Mouse (Mus musculus) erythroid progenitor cell, adult 5-6 weeks (primary cell): Measurements from ENCODE around the gene Pmel. TPM values are rescaled to one million over a fixed set of nuclear protein-coding genes. Genes with fewer than 3 reads are reported as not detected.
"Not testable (repeated sequence)": the region's sequence is repeated elsewhere in the genome, so short reads cannot be mapped to it uniquely, and the experiment has no call there.

Experiments
- ATAC-seq: replicated peaks from 2 replicates; pipeline ENCODE4 v1.8.0; 2016; ENCODE audit warnings: moderate number of reproducible peaks, mild to moderate bottlenecking, moderate TSS enrichment, inconsistent platforms; ENCODE audit not compliant: poor library complexity, low FRiP score, severe bottlenecking
- total RNA-seq, 2 experiments: library from RNA; stranded (forward) in 1 of 2; stranded (reverse) in 1 of 2; fragments of 150-400 nt in 1 of 2; fragments of 186-747, 209-891 nt in 1 of 2; gene quantifications; 2 replicates each; pipeline versions ENCODE4 v1.2.3 to v1.2.4; 2015 to 2017; ENCODE audit warnings: low replicate concordance in 2 of 2

The Pmel gene
- total RNA-seq, 2 experiments from 2014 or later, result not detected

DNA sequence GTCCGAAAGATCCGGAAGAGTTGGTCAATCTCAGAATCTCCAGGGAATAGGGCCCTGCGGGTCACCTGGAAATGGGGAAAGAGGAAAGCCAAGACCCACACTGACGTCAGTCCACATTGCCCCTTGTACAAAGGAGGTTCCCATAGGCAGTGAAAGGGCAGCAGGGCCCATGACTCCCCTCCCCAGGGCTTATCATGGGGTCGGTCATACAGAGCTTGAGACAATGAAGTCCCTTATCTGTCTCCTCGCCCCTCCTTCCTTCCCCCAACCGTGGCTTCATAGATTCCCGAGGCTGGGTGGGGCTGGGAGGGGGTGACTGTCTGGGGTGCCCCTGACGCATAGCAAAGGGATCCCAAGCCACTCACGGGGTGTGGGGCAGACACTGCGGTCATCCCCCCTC, 4.4 kb upstream of the Pmel start:
- ATAC-seq, result no peak

DNA sequence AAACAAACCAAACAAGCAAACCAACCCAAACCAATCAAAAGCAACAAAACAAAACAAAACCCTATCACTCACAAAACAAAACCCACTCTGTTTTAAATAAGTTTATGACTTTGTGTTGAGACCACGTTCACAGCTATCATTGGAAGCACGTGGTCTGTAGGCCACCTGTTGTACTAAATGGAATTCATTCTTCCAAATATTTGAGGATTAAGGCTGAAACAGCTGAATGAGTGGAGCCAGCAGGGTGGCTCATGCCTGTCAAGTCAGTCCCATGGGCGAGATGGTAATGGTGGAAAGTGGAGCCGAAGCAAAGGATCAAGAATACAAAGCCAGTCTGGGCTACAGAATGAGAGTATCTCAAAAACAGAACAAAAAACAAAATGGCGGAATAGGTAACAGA, 3.3 kb upstream of the Pmel start:
- no peak for ATAC-seq

- ATAC-seq, result no peak
Measured at GRCm38 (mm10) chr10:128702328-128703007, 1.5 kb upstream of the Pmel start.

DNA sequence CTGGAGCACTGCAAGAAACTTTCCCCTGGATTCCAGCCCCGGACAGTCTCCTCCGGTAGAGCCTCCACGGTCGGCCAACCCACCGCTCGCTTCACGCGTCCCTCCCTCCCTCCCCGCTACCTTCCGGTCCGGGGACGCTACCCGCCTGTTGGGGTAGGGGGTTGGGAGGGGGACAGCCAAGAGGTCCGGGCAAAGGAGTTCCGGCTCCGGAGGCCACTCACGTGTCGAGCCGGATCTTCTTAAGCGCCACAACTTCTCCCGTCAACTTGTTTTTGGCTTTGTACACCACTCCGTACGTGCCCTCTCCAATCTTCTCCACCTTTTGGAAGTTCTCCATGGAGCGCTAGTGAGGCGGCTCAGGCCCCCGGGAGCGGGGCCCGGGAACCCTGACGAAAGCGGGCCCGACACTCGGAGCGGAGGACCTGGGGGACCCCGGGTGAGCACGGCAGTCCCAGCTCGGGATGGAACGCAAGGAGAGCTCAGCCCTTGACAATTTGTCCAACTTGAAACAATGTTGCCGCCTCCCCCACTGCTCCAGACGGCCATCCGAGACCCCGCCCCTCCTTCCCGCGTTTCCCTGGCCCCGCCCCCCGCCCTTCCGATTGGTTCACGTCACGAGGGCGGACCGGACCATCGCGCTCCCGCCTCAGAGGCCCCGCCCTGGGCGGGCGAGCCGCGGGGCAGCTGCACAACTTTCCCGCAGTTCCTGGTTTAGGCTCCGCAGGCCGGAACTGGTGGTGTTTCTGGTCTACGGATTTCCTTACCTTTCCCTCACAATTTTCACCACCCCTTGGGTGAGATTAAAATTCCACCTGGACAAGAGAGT, 709 bp downstream of the Pmel start, which contains the start of gene Cdk2:
Cdk2 (minus strand) TSS at position 541 of the 826 bp plus-strand sequence.
- ATAC-seq, result peak; percentile 95

DNA sequence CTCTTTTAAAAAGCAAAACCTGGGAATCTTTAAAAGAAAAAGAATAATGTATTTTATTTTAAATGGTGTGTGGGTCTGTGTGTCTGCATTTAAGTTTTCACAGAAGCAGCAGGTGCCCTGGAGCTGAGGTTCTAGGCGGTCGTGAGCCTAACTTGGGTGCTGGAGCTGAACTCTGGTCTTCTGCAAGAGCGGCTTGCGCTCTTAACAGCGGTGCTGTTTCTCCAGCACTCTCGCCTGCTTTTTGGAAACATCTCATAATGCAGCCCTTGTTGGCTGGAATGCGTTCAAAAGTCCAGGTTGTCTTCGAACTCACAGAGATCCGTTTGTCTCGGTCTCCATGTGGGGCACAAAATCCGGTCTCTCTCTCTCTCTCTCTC, 1.3 kb downstream of the Pmel start:
- ATAC-seq, result peak; percentile 27

DNA sequence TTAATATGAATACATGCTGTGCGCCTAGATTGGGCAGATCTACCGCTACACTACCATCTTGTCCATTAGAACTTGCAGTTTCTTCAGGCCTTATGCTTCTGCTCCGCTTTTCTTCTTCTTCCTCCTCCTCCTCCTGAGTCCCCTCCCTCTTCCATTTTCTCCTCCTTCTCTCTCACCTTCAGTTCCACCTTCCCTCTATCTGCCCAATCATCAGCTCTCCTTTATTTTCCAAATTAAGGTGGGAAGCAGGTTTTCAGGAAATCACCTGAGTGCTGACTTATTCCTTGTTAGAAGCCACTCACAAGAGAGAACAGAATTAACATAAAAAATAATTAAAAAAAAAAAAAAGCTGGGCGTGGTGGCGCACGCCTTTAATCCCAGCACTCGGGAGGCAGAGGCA, 7.3 kb downstream of the Pmel start:
- ATAC-seq, result not testable (repeated sequence)

DNA sequence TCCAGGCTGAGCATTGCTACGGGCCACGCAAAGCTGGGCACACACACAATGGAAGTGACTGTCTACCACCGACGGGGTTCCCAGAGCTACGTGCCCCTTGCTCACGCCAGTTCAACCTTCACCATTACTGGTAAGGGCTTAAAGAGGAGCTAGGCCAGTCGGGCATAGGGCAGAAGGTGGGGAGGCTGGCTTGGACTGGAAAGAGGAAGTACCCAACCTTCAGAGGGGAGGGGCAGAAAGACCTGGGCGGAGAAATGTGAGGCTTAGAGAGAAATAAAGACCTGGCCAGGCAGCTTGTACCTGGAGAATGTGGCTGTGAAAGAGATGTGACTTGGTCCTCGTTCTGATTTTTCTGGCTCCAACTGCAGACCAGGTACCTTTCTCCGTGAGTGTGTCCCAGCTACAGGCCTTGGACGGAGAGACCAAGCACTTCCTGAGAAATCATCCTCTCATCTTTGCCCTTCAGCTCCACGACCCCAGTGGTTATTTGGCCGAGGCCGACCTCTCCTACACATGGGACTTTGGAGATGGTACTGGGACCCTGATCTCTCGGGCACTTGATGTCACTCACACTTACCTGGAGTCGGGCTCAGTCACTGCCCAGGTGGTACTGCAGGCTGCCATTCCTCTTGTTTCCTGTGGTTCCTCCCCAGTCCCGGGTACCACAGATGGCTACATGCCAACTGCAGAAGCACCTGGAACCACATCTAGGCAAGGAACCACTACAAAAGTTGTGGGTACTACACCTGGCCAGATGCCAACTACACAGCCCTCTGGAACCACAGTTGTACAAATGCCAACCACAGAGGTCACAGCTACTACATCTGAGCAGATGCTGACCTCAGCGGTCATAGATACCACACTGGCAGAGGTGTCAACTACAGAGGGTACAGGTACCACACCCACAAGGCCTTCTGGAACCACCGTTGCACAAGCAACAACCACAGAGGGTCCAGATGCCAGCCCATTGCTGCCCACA, 11.9 kb downstream of the Pmel start:
- 0 out of 2 replicates have a peak, but pooled peaks have one; percentile 10 for ATAC-seq

DNA sequence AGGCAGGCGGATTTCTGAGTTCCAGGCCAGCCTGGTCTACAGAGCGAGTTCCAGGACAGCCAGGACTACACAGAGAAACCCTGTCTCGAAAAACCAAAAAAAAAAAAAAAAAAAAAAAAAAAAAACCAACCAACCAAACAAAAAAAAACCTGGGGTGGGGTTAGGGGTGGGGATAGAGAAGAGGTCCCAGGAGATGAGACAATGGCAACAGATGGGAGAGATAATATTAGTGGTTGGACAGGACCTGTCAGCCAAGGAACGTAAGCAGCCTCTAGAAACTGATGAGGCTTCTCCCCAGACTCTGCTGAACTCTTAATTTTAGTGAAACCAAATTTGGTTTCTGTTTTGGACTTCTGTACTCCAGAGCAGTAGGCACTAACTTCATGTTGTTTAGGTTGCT, 21.5 kb downstream of the Pmel start:
- ATAC-seq, result not testable (repeated sequence)

DNA sequence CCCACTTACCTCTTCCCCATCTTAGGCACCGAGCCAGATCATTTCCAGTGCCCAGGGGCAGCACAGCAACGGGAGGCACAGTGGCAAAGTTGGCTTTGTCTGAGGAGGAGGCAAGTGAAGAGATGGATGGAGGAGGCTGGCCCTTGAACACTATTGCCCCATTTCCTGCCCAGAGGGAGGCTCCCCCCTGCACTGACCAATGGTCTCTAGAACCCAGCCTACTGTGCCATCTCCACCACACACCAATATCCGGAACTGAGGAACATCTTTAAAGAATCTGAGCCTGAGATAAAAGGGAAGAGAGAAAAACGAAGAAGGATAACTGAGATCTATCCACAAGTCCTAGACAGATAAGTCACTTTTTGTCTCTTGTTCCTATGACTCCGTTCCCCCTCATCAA, 24.1 kb downstream of the Pmel start:
- 0 out of 2 replicates have a peak, but pooled peaks have one; percentile 28 for ATAC-seq

DNA sequence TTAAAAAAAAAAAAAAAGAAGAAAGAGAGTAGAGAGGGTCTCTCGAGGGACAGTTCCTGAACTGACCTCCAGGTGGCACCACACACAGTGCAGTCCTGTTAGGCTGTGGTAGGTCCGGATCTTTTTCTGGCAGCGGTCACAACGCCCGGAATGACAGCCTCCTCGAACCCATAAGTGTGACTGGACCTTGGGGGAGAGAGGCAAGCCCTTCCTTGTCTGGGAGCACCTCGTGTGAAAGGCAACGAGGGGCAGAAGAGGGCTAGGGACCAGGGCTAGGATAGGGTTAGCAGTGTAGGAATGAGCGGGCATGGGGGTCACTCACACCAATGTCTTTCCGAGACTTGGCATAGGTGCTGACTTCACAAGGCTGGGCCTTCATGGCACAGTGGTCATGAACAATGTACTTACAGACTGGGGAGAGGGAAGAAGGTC, 27.0 kb downstream of the Pmel start:
- ATAC-seq, result peak; percentile 74

DNA sequence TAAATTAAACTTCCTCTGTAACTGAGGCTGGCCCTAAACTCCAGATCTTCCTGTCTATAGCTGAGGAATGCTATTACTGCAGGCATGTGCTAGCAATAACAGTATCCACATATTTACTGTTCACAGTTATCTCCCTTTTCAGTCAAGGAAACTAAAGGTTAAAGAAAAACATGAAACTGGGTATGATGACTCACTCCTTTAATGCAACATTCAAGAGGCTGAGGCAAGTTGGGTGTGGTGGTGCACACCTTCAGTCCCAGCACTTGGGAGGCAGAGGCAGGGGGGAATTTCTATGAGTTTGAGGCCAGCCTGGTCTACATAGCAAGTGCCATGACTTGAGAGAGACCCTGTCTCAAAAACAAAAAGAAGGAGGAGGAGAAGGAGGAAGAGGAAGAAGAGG, 28.0 kb downstream of the Pmel start:
- no peak for ATAC-seq

GRCm38 (mm10) chr10:128737435-128737834, 33.4 kb downstream of the Pmel start:
- ATAC-seq, result no peak

DNA sequence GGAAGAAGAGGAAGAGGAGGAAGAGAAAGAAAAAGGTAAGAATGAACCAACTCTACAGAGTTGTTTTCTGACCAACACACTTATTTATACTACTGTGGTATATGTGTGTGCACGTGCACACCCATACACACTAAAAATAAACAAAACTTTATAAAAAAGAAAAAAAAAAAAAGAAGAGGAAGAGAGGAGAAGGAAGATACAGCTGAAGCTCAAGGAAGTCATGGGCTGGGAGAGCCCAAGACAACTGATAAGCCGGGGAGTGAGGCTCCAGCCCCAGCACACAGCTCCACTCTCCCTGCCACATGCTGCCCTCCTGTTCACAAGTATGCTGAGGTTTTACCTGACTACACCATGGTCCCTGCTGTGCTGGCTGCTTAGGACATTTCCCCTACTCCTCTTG, 36.3 kb downstream of the Pmel start:
- ATAC-seq, result no peak

DNA sequence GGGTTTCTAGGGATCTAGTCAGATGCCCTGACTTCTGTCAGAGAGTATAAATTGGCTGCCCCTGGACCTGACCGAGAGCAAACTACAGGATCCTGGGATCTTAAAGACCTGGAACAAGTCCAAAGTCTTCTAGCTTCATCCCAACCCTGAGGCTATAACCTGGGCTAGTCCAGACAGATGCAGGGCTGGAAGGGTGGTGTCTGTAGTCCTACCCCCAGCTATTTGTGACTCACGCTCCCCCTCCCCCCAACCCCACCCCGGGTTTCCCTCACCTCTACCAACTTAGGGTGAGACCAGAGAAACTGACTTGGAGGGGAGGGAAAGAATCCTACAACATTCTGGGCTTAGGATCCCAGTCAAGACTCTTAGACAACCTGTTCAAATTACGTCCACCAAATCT, 38.6 kb downstream of the Pmel start:
- no peak for ATAC-seq

GRCm38 (mm10) chr10:128743235-128743634, 39.2 kb downstream of the Pmel start:
- no peak for ATAC-seq

DNA sequence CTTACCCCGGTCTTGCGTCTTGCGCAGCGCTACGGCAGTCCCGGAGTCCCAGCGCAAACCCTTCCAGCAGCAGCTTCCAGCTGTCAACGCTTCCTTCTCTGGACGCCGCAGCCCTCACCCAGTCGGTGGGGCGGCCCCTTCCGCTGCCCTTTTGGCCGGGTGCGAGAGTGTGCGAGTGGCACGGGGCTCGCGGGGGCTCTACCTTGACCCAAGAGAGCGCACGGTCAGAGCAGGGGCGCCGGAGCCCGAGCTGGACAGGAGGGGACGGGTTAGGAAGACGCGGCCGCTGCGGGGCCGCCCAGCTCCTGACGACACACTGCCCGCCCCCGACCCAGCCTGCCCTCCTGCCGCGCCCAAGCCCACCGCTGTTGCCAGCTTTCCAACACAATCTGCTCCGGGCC, 39.8 kb downstream of the Pmel start:
- no peak for ATAC-seq

DNA sequence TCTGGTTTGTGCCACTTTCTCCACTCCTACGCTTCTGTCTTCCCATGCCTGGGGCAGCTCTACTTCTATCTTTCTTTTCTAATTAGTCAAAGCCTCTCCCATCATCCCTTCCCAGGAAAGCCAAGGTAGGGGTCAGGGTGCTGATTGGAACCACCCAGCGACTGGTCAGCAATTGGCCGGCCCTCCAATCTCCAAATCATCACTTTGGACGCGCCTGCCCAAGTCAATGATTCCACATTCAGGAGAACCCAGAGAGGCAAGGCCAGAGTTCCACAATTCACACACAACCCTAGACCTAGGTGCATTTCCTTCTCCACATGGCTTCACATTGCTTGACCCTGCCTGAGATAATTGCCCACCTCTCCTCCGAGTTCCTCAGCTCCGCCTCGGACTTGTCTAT, 40.2 kb downstream of the Pmel start:
- no peak for ATAC-seq

- ATAC-seq, result no peak
Measured at GRCm38 (mm10) chr10:128744680-128745601, 40.9 kb downstream of the Pmel start, which contains the start of gene Dgka. Gene Dgka (minus strand): TSS chr10:128744855.
